Mouse (Mus musculus) liver, embryonic 16.5 days (tissue): ENCODE measurements at regions not wholly inside any gene's neighbourhood (a gene's known extent, or its start where the extent isn't known, plus 50 kb on each side); places are given as distances from the start of the nearest gene placed in this dataset.

ENCODE experiments used
- ATAC-seq: fragments of 200-750 bp; cut with Nextera tagmentation; 2 replicates; pipeline ENCODE4 v1.8.0; 2017; ENCODE audit warnings: low read depth, mild to moderate bottlenecking, moderate number of reproducible peaks, moderate library complexity
- H3K27ac ChIP-seq: fragments of 300-500 bp; sonication (generic); 2 replicates; pipeline ENCODE4 v1.5.1; 2014; ENCODE audit warnings: mild to moderate bottlenecking, low read length
- H3K27me3 ChIP-seq: fragments of 300-500 bp; sonication (generic); 2 replicates; pipeline ENCODE4 v1.6.1; 2014; ENCODE audit warnings: low read depth, low read length, mixed read lengths; ENCODE audit not compliant: control insufficient read depth, insufficient read depth
- H3K36me3 ChIP-seq: fragments of 300-500 bp; sonication (generic); 2 replicates; pipeline ENCODE4 v1.6.1; 2014; ENCODE audit warnings: mild to moderate bottlenecking; ENCODE audit not compliant: control insufficient read depth, insufficient read depth
- H3K4me1 ChIP-seq: fragments of 300-500 bp; sonication (generic); 2 replicates; pipeline ENCODE4 v1.6.1; 2014; ENCODE audit warnings: low read depth, low read length, mixed read lengths; ENCODE audit not compliant: control insufficient read depth
- H3K4me2 ChIP-seq: fragments of 300-500 bp; sonication (generic); 2 replicates; pipeline ENCODE4 v1.6.1; 2014; ENCODE audit warnings: low read depth, low read length, mixed read lengths
- H3K4me3 ChIP-seq: fragments of 300-500 bp; sonication (generic); 2 replicates; pipeline ENCODE4 v1.5.1; 2014; ENCODE audit warnings: low read depth, mild to moderate bottlenecking, low read length
- H3K9ac ChIP-seq: fragments of 300-500 bp; sonication (generic); 2 replicates; pipeline ENCODE4 v1.6.1; 2014; ENCODE audit warnings: low read depth, low read length
- H3K9me3 ChIP-seq: fragments of 300-500 bp; sonication (generic); replicated peaks from 2 replicates; pipeline ENCODE4 v1.6.1; 2016; ENCODE audit warnings: low read length; ENCODE audit not compliant: control insufficient read depth
- WGBS: fragments of 180-500 bp; shearing (Covaris S2); extraction: QIAGEN DNeasy Blood & Tissue Kit; methylation state at CpG from one replicate; pipeline ENCODE4 v1.1.7; 2014; ENCODE audit not compliant: insufficient replicate concordance; 5-methylcytosine and 5-hydroxymethylcytosine counted together

- Histone ChIP-seq H3K4me3 (no peak overlapping the region), H3K27ac (no peak overlapping the region), H3K4me2 (no peak overlapping the region), H3K9ac (no peak overlapping the region), H3K4me1 (no peaks in the 10 kb centered on the region), H3K9me3 (no peaks in the 10 kb centered on the region), H3K27me3 (no peaks in the 10 kb centered on the region), H3K36me3 (no peaks in the 10 kb centered on the region)
- 50% methylated on average over 2 of the region's 2 CpGs for WGBS
- no peak for ATAC-seq
These were observed 769.6 kb upstream of the Marcks start for GRCm38 (mm10) chr10:37908276-37908675.

GRCm38 (mm10) chr10:37907731-37908130 is 769.0 kb upstream of the Marcks start:
- Histone ChIP-seq H3K36me3 (no peaks in the 10 kb centered on the region), H3K27ac (no peak overlapping the region), H3K4me3 (no peak overlapping the region), H3K9ac (no peak overlapping the region), H3K4me1 (no peaks in the 10 kb centered on the region), H3K4me2 (no peak overlapping the region), H3K27me3 (no peaks in the 10 kb centered on the region), H3K9me3 (no peaks in the 10 kb centered on the region)
- 48% methylated on average over 1 of the region's 1 CpGs for WGBS
- ATAC-seq, result no peak

DNA sequence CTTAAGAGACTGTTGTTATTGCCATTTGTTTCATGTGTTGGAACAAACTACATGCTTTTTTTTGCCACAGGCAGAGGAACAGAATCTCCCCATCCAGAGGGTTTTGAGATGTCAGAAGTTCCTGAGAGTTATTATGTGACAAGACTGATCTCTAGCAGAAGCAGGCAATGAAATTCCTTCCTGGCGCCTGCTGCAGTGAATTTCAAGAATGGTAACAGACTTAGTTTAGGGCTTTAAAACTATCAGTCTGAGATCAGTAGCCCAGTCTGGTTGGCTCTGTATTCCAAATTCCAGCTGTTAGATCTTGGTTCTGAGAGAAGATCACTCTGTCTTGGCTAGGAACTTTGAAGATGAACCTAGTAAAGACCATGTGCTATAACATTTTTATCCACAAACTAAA is 749.2 kb upstream of the Marcks start:
- Histone ChIP-seq H3K27me3 (no peaks in the 10 kb centered on the region), H3K27ac (no peak overlapping the region), H3K4me3 (no peak overlapping the region), H3K9me3 (no peaks in the 10 kb centered on the region), H3K9ac (no peak overlapping the region), H3K4me1 (no peaks in the 10 kb centered on the region), H3K4me2 (no peak overlapping the region), H3K36me3 (no peaks in the 10 kb centered on the region)
- 47% methylated on average over 1 of the region's 1 CpGs for WGBS
- ATAC-seq, result no peak

DNA sequence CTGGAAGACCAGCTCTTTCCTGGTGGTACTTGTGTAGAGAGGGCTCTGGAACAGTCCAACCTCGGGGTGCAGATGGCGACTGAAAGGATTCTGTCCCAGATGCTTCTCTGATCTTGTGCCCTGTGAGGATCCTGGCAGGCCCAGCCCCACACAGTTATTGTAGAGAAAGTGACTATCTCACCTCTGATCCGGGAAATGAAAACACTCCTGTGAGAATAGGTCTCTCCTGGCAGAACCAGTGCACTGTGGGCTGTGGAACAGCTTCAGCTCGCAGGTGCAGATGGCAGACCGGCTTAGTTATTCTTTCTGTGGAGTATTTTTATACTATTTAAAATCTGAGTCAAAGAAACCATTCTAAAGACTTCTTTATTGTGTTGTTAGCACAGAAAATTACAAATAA is 742.1 kb upstream of the Marcks start:
- no peaks in the 10 kb centered on the region for H3K36me3 ChIP-seq
- H3K27ac ChIP-seq, result no peak overlapping the region

GRCm38 (mm10) chr10:37873925-37874324 is 735.2 kb upstream of the Marcks start:
- ATAC-seq, result no peak
- Histone ChIP-seq H3K4me3 (no peak overlapping the region), H3K27ac (no peak overlapping the region), H3K27me3 (no peaks in the 10 kb centered on the region), H3K9ac (no peak overlapping the region), H3K4me2 (no peak overlapping the region), H3K9me3 (no peaks in the 10 kb centered on the region), H3K4me1 (no peaks in the 10 kb centered on the region), H3K36me3 (no peaks in the 10 kb centered on the region)
- WGBS, result 41% methylated on average over 2 of the region's 2 CpGs

More for the DNA sequence above, 742.1 kb upstream of the Marcks start:
- ATAC-seq, result no peak
- no peaks in the 10 kb centered on the region for H3K4me1 ChIP-seq
- 55% methylated on average over 5 of the region's 5 CpGs for WGBS
- H3K9ac ChIP-seq, result no peak overlapping the region
- no peaks in the 10 kb centered on the region for H3K27me3 ChIP-seq
- no peak overlapping the region for H3K4me3 ChIP-seq
- H3K4me2 ChIP-seq, result no peak overlapping the region
- H3K9me3 ChIP-seq, result no peaks in the 10 kb centered on the region

DNA sequence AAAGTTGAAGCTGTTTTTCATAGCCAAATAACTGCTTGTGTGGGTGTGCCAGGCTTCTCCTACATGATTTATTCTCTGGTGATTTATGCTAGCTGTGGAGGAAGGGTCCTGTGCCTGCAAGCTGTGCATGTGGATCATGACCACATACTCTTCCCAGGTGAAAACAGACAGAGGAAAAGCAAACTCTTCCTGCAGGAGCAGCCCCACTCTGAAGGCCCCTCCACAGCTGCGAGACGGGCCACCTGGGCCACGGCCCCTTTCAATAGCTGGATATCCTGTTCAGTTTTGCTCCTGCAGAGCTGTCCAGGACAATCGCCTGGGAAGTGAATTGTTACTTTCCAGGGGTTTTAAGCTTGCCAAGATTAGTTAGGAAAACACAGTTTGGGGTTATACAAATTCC is 722.3 kb upstream of the Marcks start:
- WGBS, result 42% methylated on average over 4 of the region's 4 CpGs
- Histone ChIP-seq H3K27me3 (no peaks in the 10 kb centered on the region), H3K4me3 (no peak overlapping the region), H3K4me1 (no peaks in the 10 kb centered on the region), H3K4me2 (no peak overlapping the region), H3K9me3 (no peaks in the 10 kb centered on the region), H3K36me3 (no peaks in the 10 kb centered on the region), H3K9ac (no peak overlapping the region), H3K27ac (no peak overlapping the region)
- no peak for ATAC-seq

GRCm38 (mm10) chr10:37849291-37849846 is 710.6 kb upstream of the Marcks start:
- WGBS, result 67% methylated on average over 1 of the region's 1 CpGs
- Histone ChIP-seq H3K36me3 (no peaks in the 10 kb centered on the region), H3K4me2 (no peak overlapping the region), H3K9ac (no peak overlapping the region), H3K27ac (no peak overlapping the region), H3K27me3 (no peaks in the 10 kb centered on the region), H3K4me1 (no peaks in the 10 kb centered on the region), H3K9me3 (no peaks in the 10 kb centered on the region), H3K4me3 (no peak overlapping the region)
- ATAC-seq, result no peak

DNA sequence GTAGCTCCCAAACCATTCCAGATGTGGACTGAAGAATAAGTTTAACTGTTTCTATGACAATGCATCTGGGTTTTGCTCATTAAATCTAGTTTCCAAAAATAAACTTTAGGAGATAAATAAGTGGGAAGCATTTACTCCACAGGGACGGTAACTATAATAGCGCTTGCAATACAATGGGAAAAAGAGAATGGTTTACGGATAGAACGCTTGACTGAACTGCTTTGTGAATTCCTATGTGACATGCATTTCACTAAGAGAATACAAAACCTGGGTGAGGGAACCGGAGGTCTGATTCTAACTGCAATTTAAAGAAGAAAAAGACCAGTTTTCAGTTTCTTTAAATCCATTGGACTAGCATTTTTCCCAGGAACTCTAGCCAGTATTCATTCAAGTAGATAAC is 704.1 kb upstream of the Marcks start:
- Histone ChIP-seq H3K27me3 (no peaks in the 10 kb centered on the region), H3K36me3 (no peaks in the 10 kb centered on the region), H3K27ac (no peak overlapping the region), H3K9ac (no peak overlapping the region), H3K4me3 (no peak overlapping the region), H3K4me2 (no peak overlapping the region), H3K9me3 (no peaks in the 10 kb centered on the region), H3K4me1 (no peaks in the 10 kb centered on the region)
- WGBS, result 66% methylated on average over 5 of the region's 5 CpGs
- no peak for ATAC-seq

- 27% methylated on average over 2 of the region's 2 CpGs for WGBS
These were observed 703.1 kb upstream of the Marcks start for GRCm38 (mm10) chr10:37841842-37842241.

More at GRCm38 (mm10) chr10:37841842-37842241, 703.1 kb upstream of the Marcks start:
- no peak overlapping the region for H3K27ac ChIP-seq
- no peaks in the 10 kb centered on the region for H3K36me3 ChIP-seq
- no peak overlapping the region for H3K4me3 ChIP-seq
- H3K9ac ChIP-seq, result no peak overlapping the region
- no peaks in the 10 kb centered on the region for H3K4me1 ChIP-seq
- no peaks in the 10 kb centered on the region for H3K27me3 ChIP-seq
- no peak overlapping the region for H3K4me2 ChIP-seq
- H3K9me3 ChIP-seq, result no peaks in the 10 kb centered on the region
- no peak for ATAC-seq
